Mouse (Mus musculus): Measurements from ENCODE around the gene Nos1.

DNA sequence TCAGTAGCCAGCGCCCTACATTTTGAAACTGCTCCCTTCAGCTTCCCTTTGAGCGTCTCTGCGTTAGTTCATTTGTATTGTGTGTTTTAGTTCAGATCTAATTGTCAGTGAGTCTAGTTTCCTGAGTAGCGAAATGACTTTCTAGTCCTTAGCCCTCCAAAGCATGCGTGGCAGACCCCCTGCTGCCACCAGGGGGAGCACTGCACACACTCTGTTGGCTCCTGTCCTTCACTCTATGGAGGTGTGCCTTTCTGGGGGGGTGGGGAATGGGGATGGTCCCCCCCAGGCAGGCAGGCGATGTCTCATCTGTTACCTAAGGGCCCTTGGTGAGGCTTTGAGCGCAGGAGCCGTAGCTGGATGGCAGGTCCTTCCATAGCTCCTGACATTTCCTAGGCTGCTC is 223.8 kb downstream of the Nos1 start:
- TF ChIP-seq GATA1 (IDR thresholded peaks at IDR 0.05; ENCODE audit: borderline replicate concordance, low read length) (no peak), FLI1 (IDR thresholded peaks at IDR 0.05; ENCODE audit: low read length) (no peak)

All from megakaryocyte, embryonic 14.5 days (primary cell).